8 mouse cellular contexts compared by ENCODE assay signal in genomic region chr7:117139245-117139970, GRCm38 (mm10).
DNase-seq lines count a peak whose midpoint lies in the region; ATAC-seq and TF ChIP-seq lines count a peak whose summit lies in the region.

No protein-coding gene starts in this region.

- 11% methylated on average over 5 of the region's 5 CpGs for WGBS in lung, postnatal 0 days
- WGBS in thymus, adult 2 months = 34% methylated on average over 5 of the region's 5 CpGs

- DNase-seq in kidney, adult 9 months = peak; percentile 15
- DNase-seq in kidney, adult 18-20 months = no peak
- peak; percentile 11 to 14 for DNase-seq in cerebellum, postnatal 36 days
- DNase-seq in heart, adult 9 months (ENCODE audit: low spot score in 2 of 2) = peak; percentile 30 to 36
- peak; percentile 81 for DNase-seq in layer of hippocampus, adult 11-12 months (ENCODE audit: low spot score)
- DNase-seq in lung, postnatal 0 days (ENCODE audit: low spot score) = peak; percentile 79
- peak; percentile 62 for DNase-seq in right cerebral cortex, postnatal 14 days
- no peak for DNase-seq in thymus, adult 2 months

- no peak for TF ChIP-seq EP300 in lung, postnatal 0 days (IDR thresholded peaks at IDR 0.05)

- no peaks in the 10 kb centered on the region for H3K27me3 ChIP-seq in lung, postnatal 0 days (replicated peaks; ENCODE audit: insufficient read depth, low read length)
- H3K27me3 ChIP-seq in thymus, adult 2 months (ENCODE audit: control insufficient read depth, insufficient read depth, low read length) = no peaks in the 10 kb centered on the region

- no peak for TF ChIP-seq POLR2A in thymus, adult 2 months (IDR thresholded peaks at IDR 0.05; ENCODE audit: control insufficient read depth, extremely low read depth, insufficient read depth, low read length, poor library complexity)

- H3K9ac ChIP-seq in lung, postnatal 0 days (replicated peaks; ENCODE audit: low read depth) = no peak overlapping the region

- H3K4me2 ChIP-seq in lung, postnatal 0 days (replicated peaks; ENCODE audit: low read depth, low read length) = no peak overlapping the region

- TF ChIP-seq CTCF in lung, postnatal 0 days (IDR thresholded peaks at IDR 0.05) = no peak
- no peak for TF ChIP-seq CTCF in thymus, adult 2 months (IDR thresholded peaks at IDR 0.05; ENCODE audit: borderline replicate concordance, control insufficient read depth, extremely low read depth, insufficient read depth, low read length, poor library complexity)

- no peaks in the 10 kb centered on the region for H3K4me1 ChIP-seq in lung, postnatal 0 days (ENCODE audit: insufficient read depth, low read depth, low read length)
- no peaks in the 10 kb centered on the region for H3K4me1 ChIP-seq in thymus, adult 2 months (replicated peaks; ENCODE audit: control insufficient read depth, insufficient read depth, low read length)

- no peaks in the 10 kb centered on the region for H3K9me3 ChIP-seq in lung, postnatal 0 days (ENCODE audit: low read length)

- no peak overlapping the region for H3K4me3 ChIP-seq in lung, postnatal 0 days (ENCODE audit: low read depth, low read length)
- H3K4me3 ChIP-seq in thymus, adult 2 months (ENCODE audit: control insufficient read depth, insufficient read depth, low read length) = no peak overlapping the region

- peak; percentile 75 for ATAC-seq in lung, postnatal 0 days

- H3K27ac ChIP-seq in lung, postnatal 0 days (ENCODE audit: low read length) = no peak overlapping the region
- no peak overlapping the region for H3K27ac ChIP-seq in thymus, adult 2 months (ENCODE audit: control insufficient read depth, insufficient read depth, low read length)

- no peaks in the 10 kb centered on the region for H3K36me3 ChIP-seq in lung, postnatal 0 days (ENCODE audit: insufficient read depth, low read length)
- no peaks in the 10 kb centered on the region for H3K36me3 ChIP-seq in thymus, adult 2 months (ENCODE audit: control insufficient read depth, insufficient read depth, low read length)

Comparison
In these comparisons a context has a peak if more than half of its experiments do, and no peak if none do; other contexts are left out.
1. DNase-seq: peak in kidney, adult 9 months (single experiment), cerebellum, postnatal 36 days (2 of 2), heart, adult 9 months (2 of 2), layer of hippocampus, adult 11-12 months (single experiment), lung, postnatal 0 days (single experiment) and right cerebral cortex, postnatal 14 days (single experiment); none in kidney, adult 18-20 months (single experiment) and thymus, adult 2 months (single experiment).